Mouse (Mus musculus): ENCODE data around the gene Rasgef1a. TPM values are rescaled to one million over a fixed set of nuclear protein-coding genes. Genes with fewer than 3 reads are reported as not detected.

Rasgef1a gene
- polyA plus RNA-seq, 1 experiment from 2014 or later = 1.4 TPM

- Histone ChIP-seq H3K9ac (replicated peaks; ENCODE audit: low read depth, low read length) (no peak overlapping the region), H3K9me3 (ENCODE audit: control insufficient read depth, low read length) (no peaks in the 10 kb centered on the region), H3K27me3 (ENCODE audit: control insufficient read depth, insufficient read depth, low read length) (no peaks in the 10 kb centered on the region), H3K4me1 (ENCODE audit: control insufficient read depth, insufficient read depth, low read length) (peaks cover 12% of the 10 kb centered on the region), H3K27ac (ENCODE audit: low read depth, low read length) (no peak overlapping the region), H3K4me3 (ENCODE audit: low read depth, low read length) (no peak overlapping the region), H3K4me2 (ENCODE audit: low read depth, low read length) (no peak overlapping the region), H3K36me3 (ENCODE audit: control insufficient read depth, insufficient read depth, low read length) (no peaks in the 10 kb centered on the region)
- WGBS = 78% methylated on average over 5 of the region's 5 CpGs
- ATAC-seq (ENCODE audit: low read depth) = no peak
Measured at GRCm38 (mm10) chr6:118063266-118063665, 52.0 kb downstream of the Rasgef1a start.

- no peaks in the 10 kb centered on the region for H3K9me3 ChIP-seq (ENCODE audit: control insufficient read depth, low read length)
- no peak overlapping the region for H3K9ac ChIP-seq (replicated peaks; ENCODE audit: low read depth, low read length)
- H3K36me3 ChIP-seq (ENCODE audit: control insufficient read depth, insufficient read depth, low read length) = no peaks in the 10 kb centered on the region
- H3K4me3 ChIP-seq (ENCODE audit: low read depth, low read length) = no peak overlapping the region
- H3K4me1 ChIP-seq (ENCODE audit: control insufficient read depth, insufficient read depth, low read length) = peaks cover 12% of the 10 kb centered on the region
- ATAC-seq (ENCODE audit: low read depth) = peak; percentile 69
- 12% methylated on average over 7 of the region's 7 CpGs for WGBS
- H3K27ac ChIP-seq (ENCODE audit: low read depth, low read length) = no peak overlapping the region
- peak overlapping the region; percentile 97 for H3K4me2 ChIP-seq (ENCODE audit: low read depth, low read length)
- no peaks in the 10 kb centered on the region for H3K27me3 ChIP-seq (ENCODE audit: control insufficient read depth, insufficient read depth, low read length)
Measured at GRCm38 (mm10) chr6:118064968-118065530, 53.8 kb downstream of the Rasgef1a start.

GRCm38 (mm10) chr6:118065837-118066198, 54.6 kb downstream of the Rasgef1a start:
- Histone ChIP-seq H3K27me3 (ENCODE audit: control insufficient read depth, insufficient read depth, low read length) (no peaks in the 10 kb centered on the region), H3K4me3 (ENCODE audit: low read depth, low read length) (peak overlapping the region; percentile 48), H3K4me1 (ENCODE audit: control insufficient read depth, insufficient read depth, low read length) (peaks cover 12% of the 10 kb centered on the region), H3K9ac (replicated peaks; ENCODE audit: low read depth, low read length) (peak overlapping the region; percentile 52), H3K36me3 (ENCODE audit: control insufficient read depth, insufficient read depth, low read length) (no peaks in the 10 kb centered on the region), H3K9me3 (ENCODE audit: control insufficient read depth, low read length) (no peaks in the 10 kb centered on the region), H3K27ac (ENCODE audit: low read depth, low read length) (no peak overlapping the region), H3K4me2 (ENCODE audit: low read depth, low read length) (peak overlapping the region; percentile 97)
- ATAC-seq (ENCODE audit: low read depth) = peak; percentile 56
- under 1% methylated on average over 12 of the region's 12 CpGs for WGBS

GRCm38 (mm10) chr6:118066199-118067081, 55.2 kb downstream of the Rasgef1a start:
- peak; percentile 64 for ATAC-seq (ENCODE audit: low read depth)
- WGBS = 1% methylated on average over 40 of the region's 40 CpGs
- no peak overlapping the region for H3K27ac ChIP-seq (ENCODE audit: low read depth, low read length)
- H3K9ac ChIP-seq (replicated peaks; ENCODE audit: low read depth, low read length) = peak overlapping the region; percentile 52
- peak overlapping the region; percentile 48 for H3K4me3 ChIP-seq (ENCODE audit: low read depth, low read length)
- H3K9me3 ChIP-seq (ENCODE audit: control insufficient read depth, low read length) = no peaks in the 10 kb centered on the region
- H3K27me3 ChIP-seq (ENCODE audit: control insufficient read depth, insufficient read depth, low read length) = no peaks in the 10 kb centered on the region
- H3K36me3 ChIP-seq (ENCODE audit: control insufficient read depth, insufficient read depth, low read length) = no peaks in the 10 kb centered on the region
- peaks cover 12% of the 10 kb centered on the region for H3K4me1 ChIP-seq (ENCODE audit: control insufficient read depth, insufficient read depth, low read length)
- peak overlapping the region; percentile 97 for H3K4me2 ChIP-seq (ENCODE audit: low read depth, low read length)

GRCm38 (mm10) chr6:118067720-118068119, 56.5 kb downstream of the Rasgef1a start:
- no peak overlapping the region for H3K4me2 ChIP-seq (ENCODE audit: low read depth, low read length)
- no peaks in the 10 kb centered on the region for H3K36me3 ChIP-seq (ENCODE audit: control insufficient read depth, insufficient read depth, low read length)
- H3K9ac ChIP-seq (replicated peaks; ENCODE audit: low read depth, low read length) = no peak overlapping the region
- peaks cover 12% of the 10 kb centered on the region for H3K4me1 ChIP-seq (ENCODE audit: control insufficient read depth, insufficient read depth, low read length)
- H3K27me3 ChIP-seq (ENCODE audit: control insufficient read depth, insufficient read depth, low read length) = no peaks in the 10 kb centered on the region
- 65% methylated on average over 7 of the region's 7 CpGs for WGBS
- no peak for ATAC-seq (ENCODE audit: low read depth)
- H3K27ac ChIP-seq (ENCODE audit: low read depth, low read length) = no peak overlapping the region
- H3K9me3 ChIP-seq (ENCODE audit: control insufficient read depth, low read length) = no peaks in the 10 kb centered on the region
- H3K4me3 ChIP-seq (ENCODE audit: low read depth, low read length) = no peak overlapping the region

- H3K4me2 ChIP-seq (ENCODE audit: low read depth, low read length) = no peak overlapping the region
- H3K27ac ChIP-seq (ENCODE audit: low read depth, low read length) = no peak overlapping the region
- H3K4me1 ChIP-seq (ENCODE audit: control insufficient read depth, insufficient read depth, low read length) = peaks cover 12% of the 10 kb centered on the region
- no peak for ATAC-seq (ENCODE audit: low read depth)
- H3K9ac ChIP-seq (replicated peaks; ENCODE audit: low read depth, low read length) = no peak overlapping the region
- no peaks in the 10 kb centered on the region for H3K27me3 ChIP-seq (ENCODE audit: control insufficient read depth, insufficient read depth, low read length)
- WGBS = 70% methylated on average over 5 of the region's 5 CpGs
- H3K9me3 ChIP-seq (ENCODE audit: control insufficient read depth, low read length) = no peaks in the 10 kb centered on the region
- no peak overlapping the region for H3K4me3 ChIP-seq (ENCODE audit: low read depth, low read length)
- no peaks in the 10 kb centered on the region for H3K36me3 ChIP-seq (ENCODE audit: control insufficient read depth, insufficient read depth, low read length)
Measured at GRCm38 (mm10) chr6:118070321-118071012, 59.2 kb downstream of the Rasgef1a start.

- H3K9ac ChIP-seq (replicated peaks; ENCODE audit: low read depth, low read length) = no peak overlapping the region
- H3K4me1 ChIP-seq (ENCODE audit: control insufficient read depth, insufficient read depth, low read length) = peaks cover 11% of the 10 kb centered on the region
- no peak overlapping the region for H3K4me3 ChIP-seq (ENCODE audit: low read depth, low read length)
- no peak for ATAC-seq (ENCODE audit: low read depth)
- H3K27ac ChIP-seq (ENCODE audit: low read depth, low read length) = no peak overlapping the region
- WGBS = 84% methylated on average over 4 of the region's 4 CpGs
- no peaks in the 10 kb centered on the region for H3K36me3 ChIP-seq (ENCODE audit: control insufficient read depth, insufficient read depth, low read length)
- no peaks in the 10 kb centered on the region for H3K9me3 ChIP-seq (ENCODE audit: control insufficient read depth, low read length)
- H3K4me2 ChIP-seq (ENCODE audit: low read depth, low read length) = no peak overlapping the region
- no peaks in the 10 kb centered on the region for H3K27me3 ChIP-seq (ENCODE audit: control insufficient read depth, insufficient read depth, low read length)
Measured at GRCm38 (mm10) chr6:118071013-118071350, 59.7 kb downstream of the Rasgef1a start.

GRCm38 (mm10) chr6:118071416-118071815, 60.2 kb downstream of the Rasgef1a start:
- ATAC-seq (ENCODE audit: low read depth) = no peak
- no peaks in the 10 kb centered on the region for H3K36me3 ChIP-seq (ENCODE audit: control insufficient read depth, insufficient read depth, low read length)
- no peak overlapping the region for H3K9ac ChIP-seq (replicated peaks; ENCODE audit: low read depth, low read length)
- no peaks in the 10 kb centered on the region for H3K27me3 ChIP-seq (ENCODE audit: control insufficient read depth, insufficient read depth, low read length)
- peaks cover 7% of the 10 kb centered on the region for H3K4me1 ChIP-seq (ENCODE audit: control insufficient read depth, insufficient read depth, low read length)
- WGBS = 65% methylated on average over 3 of the region's 3 CpGs
- H3K27ac ChIP-seq (ENCODE audit: low read depth, low read length) = no peak overlapping the region
- no peak overlapping the region for H3K4me2 ChIP-seq (ENCODE audit: low read depth, low read length)
- no peak overlapping the region for H3K4me3 ChIP-seq (ENCODE audit: low read depth, low read length)
- H3K9me3 ChIP-seq (ENCODE audit: control insufficient read depth, low read length) = no peaks in the 10 kb centered on the region

- 73% methylated on average over 1 of the region's 1 CpGs for WGBS
- Histone ChIP-seq H3K36me3 (ENCODE audit: control insufficient read depth, insufficient read depth, low read length) (no peaks in the 10 kb centered on the region), H3K27me3 (ENCODE audit: control insufficient read depth, insufficient read depth, low read length) (no peaks in the 10 kb centered on the region), H3K4me2 (ENCODE audit: low read depth, low read length) (no peak overlapping the region), H3K27ac (ENCODE audit: low read depth, low read length) (no peak overlapping the region), H3K9ac (replicated peaks; ENCODE audit: low read depth, low read length) (no peak overlapping the region), H3K9me3 (ENCODE audit: control insufficient read depth, low read length) (no peaks in the 10 kb centered on the region), H3K4me3 (ENCODE audit: low read depth, low read length) (no peak overlapping the region), H3K4me1 (ENCODE audit: control insufficient read depth, insufficient read depth, low read length) (no peaks in the 10 kb centered on the region)
- ATAC-seq (ENCODE audit: low read depth) = no peak
Measured at GRCm38 (mm10) chr6:118072176-118072575, 60.9 kb downstream of the Rasgef1a start.
